Comparison of ENCODE assay signal across 16 mouse cellular contexts in the genomic region with DNA sequence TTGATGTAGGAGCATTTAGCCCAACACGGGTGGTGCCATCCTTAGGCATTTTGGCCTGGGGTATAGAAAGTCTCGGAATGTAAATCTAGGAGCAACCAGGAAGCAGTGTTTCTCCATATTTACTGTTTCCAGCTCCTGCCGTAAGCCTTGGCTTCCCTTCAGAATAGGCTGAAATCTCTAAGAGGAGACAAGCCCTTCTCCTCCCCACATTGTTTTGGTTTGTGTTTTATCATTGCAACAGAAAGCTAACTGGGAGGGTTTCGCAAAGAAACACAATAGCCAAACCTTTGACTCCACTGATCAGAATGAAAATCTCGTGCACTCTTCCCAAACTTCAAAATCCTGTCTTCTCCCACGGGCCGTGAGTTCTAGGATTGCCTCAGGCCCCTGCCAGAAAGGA.
"Had no signal": no experiment of that assay in that cellular context is flagged by ENCODE, and none has a peak within 500 bp of the region (broad histone marks: within the 10 kb centered on the region; RNA-seq: fewer than 3 reads in every experiment).

No protein-coding gene starts in this region.

- H3K4me3 ChIP-seq: megakaryocyte, embryonic 14.5 days; midbrain, embryonic 12.5 days; midbrain, embryonic 15.5 days; neural tube, embryonic 12.5 days; stomach, embryonic 15.5 days had no signal

- ATAC-seq: midbrain, embryonic 15.5 days had no signal

- H3K36me3 ChIP-seq: midbrain, embryonic 12.5 days; midbrain, embryonic 15.5 days; neural tube, embryonic 12.5 days; stomach, embryonic 15.5 days had no signal

- H3K4me2 ChIP-seq: lung, embryonic 14.5 days; midbrain, embryonic 12.5 days; midbrain, embryonic 15.5 days; neural tube, embryonic 12.5 days; stomach, embryonic 15.5 days had no signal

- H3K4me1 ChIP-seq: megakaryocyte, embryonic 14.5 days; midbrain, embryonic 12.5 days; midbrain, embryonic 15.5 days; neural tube, embryonic 12.5 days; stomach, embryonic 15.5 days had no signal

- DNase-seq: lung, adult 18-20 months; lung, embryonic 14.5 days; lung, postnatal 10 days; lung, postnatal 36 days; right cerebral cortex, postnatal 14 days; thymus, adult 18-20 months; thymus, postnatal 14 days; thymus, postnatal 36 days had no signal

- H3K27me3 ChIP-seq: midbrain, embryonic 12.5 days; midbrain, embryonic 15.5 days; neural tube, embryonic 12.5 days; stomach, embryonic 15.5 days had no signal

- H3K9ac ChIP-seq: liver, embryonic 14.5 days; lung, embryonic 14.5 days; midbrain, embryonic 12.5 days; midbrain, embryonic 15.5 days; neural tube, embryonic 12.5 days; stomach, embryonic 15.5 days had no signal

- H3K27ac ChIP-seq: liver, embryonic 14.5 days; macrophage; midbrain, embryonic 12.5 days; midbrain, embryonic 15.5 days; neural tube, embryonic 12.5 days; stomach, embryonic 15.5 days; stomach, postnatal 0 days had no signal

- H3K9me3 ChIP-seq: megakaryocyte, embryonic 14.5 days; midbrain, embryonic 12.5 days; midbrain, embryonic 15.5 days; neural tube, embryonic 12.5 days; stomach, embryonic 15.5 days had no signal
